Mouse (Mus musculus): ENCODE data around the gene Ptchd4. TPM values are rescaled to one million over a fixed set of nuclear protein-coding genes. Genes with fewer than 3 reads are reported as not detected.
A peak's percentile ranks its signal among the peaks of the same experiment; 100 is the strongest.

Ptchd4 gene
- polyA plus RNA-seq (2015; fragmentation: Nextera tagmentation; extraction: Ambion mirVana) = 0.12 and 0.18 TPM in 2 replicates

- peak; percentile 71 for ATAC-seq
Observed at GRCm38 (mm10) chr17:42315669-42316611, at the start of gene Ptchd4. TSS of gene Ptchd4 (plus strand) at chr17:42315947.

GRCm38 (mm10) chr17:42276861-42277260 is 38.9 kb upstream of the Ptchd4 start:
- H3K27ac ChIP-seq (ENCODE audit: low read length) = no peak overlapping the region
- H3K9me3 ChIP-seq (ENCODE audit: control insufficient read depth, low read length) = no peaks in the 10 kb centered on the region
- WGBS = 87% methylated on average over 2 of the region's 2 CpGs
- H3K36me3 ChIP-seq (ENCODE audit: control insufficient read depth, insufficient read depth, low read length) = no peaks in the 10 kb centered on the region
- no peak for ATAC-seq
- no peak overlapping the region for H3K4me3 ChIP-seq (ENCODE audit: low read length)
- H3K4me2 ChIP-seq (ENCODE audit: low read depth, low read length) = no peak overlapping the region
- no peaks in the 10 kb centered on the region for H3K4me1 ChIP-seq (ENCODE audit: control insufficient read depth, insufficient read depth, low read length)
- H3K9ac ChIP-seq (ENCODE audit: low read depth, low read length) = no peak overlapping the region
- H3K27me3 ChIP-seq (replicated peaks; ENCODE audit: control insufficient read depth, insufficient read depth, low read length) = no peaks in the 10 kb centered on the region

More at GRCm38 (mm10) chr17:42315669-42316611, at the start of gene Ptchd4:
- peak within 1 kb of the TSS; percentile 93 for H3K4me2 ChIP-seq (ENCODE audit: low read depth, low read length)
- peaks cover 13% of the 10 kb centered on the region for H3K27me3 ChIP-seq (replicated peaks; ENCODE audit: control insufficient read depth, insufficient read depth, low read length)
- under 1% methylated on average over 51 of the region's 56 CpGs for WGBS
- H3K27ac ChIP-seq (ENCODE audit: low read length) = no peak within 1 kb of the TSS
- H3K4me1 ChIP-seq (ENCODE audit: control insufficient read depth, insufficient read depth, low read length) = peaks cover 8% of the 10 kb centered on the region; the same call in 1 of the 2 replicates
- peak within 1 kb of the TSS; percentile 55 for H3K4me3 ChIP-seq (ENCODE audit: low read length)
- no peaks in the 10 kb centered on the region for H3K9me3 ChIP-seq (ENCODE audit: control insufficient read depth, low read length)
- no peaks in the 10 kb centered on the region for H3K36me3 ChIP-seq (ENCODE audit: control insufficient read depth, insufficient read depth, low read length)
- H3K9ac ChIP-seq (ENCODE audit: low read depth, low read length) = peak within 1 kb of the TSS; percentile 54; the same call in 1 of the 2 replicates

GRCm38 (mm10) chr17:42284391-42284790 is 31.4 kb upstream of the Ptchd4 start:
- H3K4me2 ChIP-seq (ENCODE audit: low read depth, low read length) = no peak overlapping the region
- WGBS = 66% methylated on average over 1 of the region's 1 CpGs
- no peak overlapping the region for H3K4me3 ChIP-seq (ENCODE audit: low read length)
- no peak for ATAC-seq
- H3K4me1 ChIP-seq (ENCODE audit: control insufficient read depth, insufficient read depth, low read length) = no peaks in the 10 kb centered on the region
- no peaks in the 10 kb centered on the region for H3K9me3 ChIP-seq (ENCODE audit: control insufficient read depth, low read length)
- H3K27ac ChIP-seq (ENCODE audit: low read length) = no peak overlapping the region
- H3K9ac ChIP-seq (ENCODE audit: low read depth, low read length) = no peak overlapping the region
- no peaks in the 10 kb centered on the region for H3K27me3 ChIP-seq (replicated peaks; ENCODE audit: control insufficient read depth, insufficient read depth, low read length)
- H3K36me3 ChIP-seq (ENCODE audit: control insufficient read depth, insufficient read depth, low read length) = no peaks in the 10 kb centered on the region

DNA sequence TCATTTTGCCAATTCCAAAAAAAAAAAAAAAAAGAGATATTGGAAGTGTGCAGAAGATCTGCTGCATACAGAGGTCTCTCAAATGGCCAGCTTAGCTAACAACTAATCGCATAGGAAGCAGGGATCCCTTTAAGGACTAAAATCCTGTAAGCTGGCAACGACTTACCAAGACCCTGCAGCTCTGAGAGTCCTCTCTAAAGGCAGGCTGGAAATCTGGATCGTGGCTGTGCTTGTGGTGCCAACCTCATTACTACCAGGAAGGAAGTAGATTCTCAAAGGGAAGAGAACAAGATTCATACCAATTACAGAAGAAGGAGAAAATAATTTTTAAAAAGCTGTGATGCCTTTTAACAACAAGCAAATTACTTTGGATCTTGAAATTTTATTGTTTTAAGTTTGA is 29.5 kb upstream of the Ptchd4 start:
- Histone ChIP-seq H3K4me2 (ENCODE audit: low read depth, low read length) (no peak overlapping the region), H3K27me3 (replicated peaks; ENCODE audit: control insufficient read depth, insufficient read depth, low read length) (no peaks in the 10 kb centered on the region), H3K9ac (ENCODE audit: low read depth, low read length) (no peak overlapping the region), H3K27ac (ENCODE audit: low read length) (no peak overlapping the region), H3K9me3 (ENCODE audit: control insufficient read depth, low read length) (no peaks in the 10 kb centered on the region), H3K4me3 (ENCODE audit: low read length) (no peak overlapping the region), H3K4me1 (ENCODE audit: control insufficient read depth, insufficient read depth, low read length) (no peaks in the 10 kb centered on the region), H3K36me3 (ENCODE audit: control insufficient read depth, insufficient read depth, low read length) (no peaks in the 10 kb centered on the region)
- ATAC-seq = no peak
- 69% methylated on average over 3 of the region's 3 CpGs for WGBS

- no peak for ATAC-seq
- no peak overlapping the region for H3K4me3 ChIP-seq (ENCODE audit: low read length)
Observed at GRCm38 (mm10) chr17:42290341-42290740, 25.4 kb upstream of the Ptchd4 start.

DNA sequence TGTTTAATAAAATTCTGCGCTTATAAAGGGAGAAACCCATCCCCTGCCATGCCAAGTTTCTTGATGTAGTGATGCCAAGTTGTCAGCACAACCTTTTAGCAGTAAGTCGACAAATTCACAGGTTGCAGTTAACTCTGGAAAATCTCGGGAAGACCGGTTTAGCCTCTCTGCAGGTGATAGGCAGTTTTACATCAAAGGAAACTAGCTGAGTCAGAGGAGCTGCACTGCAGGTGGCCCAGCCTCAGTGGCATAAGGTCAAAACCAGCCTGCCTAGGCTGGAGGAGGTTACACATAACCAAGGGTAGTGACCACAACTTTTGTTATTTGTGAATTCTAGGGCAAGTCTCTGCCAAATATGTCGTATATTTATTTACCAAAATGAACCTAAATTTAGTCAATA is 24.0 kb upstream of the Ptchd4 start:
- no peaks in the 10 kb centered on the region for H3K27me3 ChIP-seq (replicated peaks; ENCODE audit: control insufficient read depth, insufficient read depth, low read length)
- H3K4me1 ChIP-seq (ENCODE audit: control insufficient read depth, insufficient read depth, low read length) = no peaks in the 10 kb centered on the region
- WGBS = 54% methylated on average over 5 of the region's 5 CpGs
- no peak overlapping the region for H3K4me3 ChIP-seq (ENCODE audit: low read length)
- H3K9ac ChIP-seq (ENCODE audit: low read depth, low read length) = no peak overlapping the region
- no peaks in the 10 kb centered on the region for H3K36me3 ChIP-seq (ENCODE audit: control insufficient read depth, insufficient read depth, low read length)
- no peaks in the 10 kb centered on the region for H3K9me3 ChIP-seq (ENCODE audit: control insufficient read depth, low read length)
- H3K27ac ChIP-seq (ENCODE audit: low read length) = no peak overlapping the region
- no peak for ATAC-seq
- no peak overlapping the region for H3K4me2 ChIP-seq (ENCODE audit: low read depth, low read length)

More at GRCm38 (mm10) chr17:42290341-42290740, 25.4 kb upstream of the Ptchd4 start:
- H3K9ac ChIP-seq (ENCODE audit: low read depth, low read length) = no peak overlapping the region
- H3K4me2 ChIP-seq (ENCODE audit: low read depth, low read length) = no peak overlapping the region
- no peak overlapping the region for H3K27ac ChIP-seq (ENCODE audit: low read length)
- H3K27me3 ChIP-seq (replicated peaks; ENCODE audit: control insufficient read depth, insufficient read depth, low read length) = no peaks in the 10 kb centered on the region
- H3K9me3 ChIP-seq (ENCODE audit: control insufficient read depth, low read length) = no peaks in the 10 kb centered on the region
- no peaks in the 10 kb centered on the region for H3K4me1 ChIP-seq (ENCODE audit: control insufficient read depth, insufficient read depth, low read length)
- H3K36me3 ChIP-seq (ENCODE audit: control insufficient read depth, insufficient read depth, low read length) = no peaks in the 10 kb centered on the region

DNA sequence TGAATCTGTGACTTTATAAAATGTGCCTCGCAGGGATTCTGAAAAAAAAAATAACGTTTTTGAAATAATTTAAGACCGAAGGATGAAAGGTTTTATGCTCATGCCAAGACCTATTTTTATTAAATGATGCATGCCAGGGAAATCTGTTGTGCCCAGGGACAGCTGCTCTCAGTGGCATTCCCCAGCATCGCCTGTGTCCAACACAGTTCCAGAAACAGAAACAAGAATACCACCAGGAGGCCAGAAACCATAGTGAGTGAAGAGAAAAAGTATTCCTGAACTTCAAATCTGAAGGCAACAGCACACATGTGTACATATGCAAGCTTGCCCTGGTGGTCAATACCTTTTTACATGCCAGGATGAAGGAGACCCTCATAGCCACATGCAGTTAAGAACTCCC is 17.8 kb upstream of the Ptchd4 start:
- no peak for ATAC-seq
- Histone ChIP-seq H3K9me3 (ENCODE audit: control insufficient read depth, low read length) (no peaks in the 10 kb centered on the region), H3K27me3 (replicated peaks; ENCODE audit: control insufficient read depth, insufficient read depth, low read length) (no peaks in the 10 kb centered on the region), H3K9ac (ENCODE audit: low read depth, low read length) (no peak overlapping the region), H3K4me2 (ENCODE audit: low read depth, low read length) (no peak overlapping the region), H3K36me3 (ENCODE audit: control insufficient read depth, insufficient read depth, low read length) (no peaks in the 10 kb centered on the region), H3K4me1 (ENCODE audit: control insufficient read depth, insufficient read depth, low read length) (no peaks in the 10 kb centered on the region), H3K4me3 (ENCODE audit: low read length) (no peak overlapping the region), H3K27ac (ENCODE audit: low read length) (no peak overlapping the region)
- WGBS = 71% methylated on average over 4 of the region's 4 CpGs

DNA sequence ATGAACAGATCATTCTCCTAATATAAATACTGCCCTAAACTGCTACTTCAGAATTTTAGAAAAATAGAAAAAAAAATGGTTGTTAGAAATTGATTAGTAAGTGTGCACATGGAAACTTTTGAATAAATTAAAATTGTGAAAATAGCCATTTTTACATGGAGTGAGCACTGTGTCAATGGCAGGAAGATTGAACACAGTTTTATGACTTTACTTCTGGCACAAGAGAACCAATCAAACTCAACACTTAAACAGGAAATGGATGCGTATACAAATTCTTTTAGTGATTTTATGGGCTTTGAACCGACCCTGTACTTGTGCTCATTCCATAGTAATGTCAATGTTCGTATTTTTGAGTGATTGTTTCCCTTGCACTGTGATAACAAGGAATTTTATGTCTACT is 16.1 kb upstream of the Ptchd4 start:
- no peaks in the 10 kb centered on the region for H3K9me3 ChIP-seq (ENCODE audit: control insufficient read depth, low read length)
- H3K36me3 ChIP-seq (ENCODE audit: control insufficient read depth, insufficient read depth, low read length) = no peaks in the 10 kb centered on the region
- no peak overlapping the region for H3K9ac ChIP-seq (ENCODE audit: low read depth, low read length)
- no peak overlapping the region for H3K4me3 ChIP-seq (ENCODE audit: low read length)
- 41% methylated on average over 3 of the region's 3 CpGs for WGBS
- H3K4me2 ChIP-seq (ENCODE audit: low read depth, low read length) = no peak overlapping the region
- no peaks in the 10 kb centered on the region for H3K27me3 ChIP-seq (replicated peaks; ENCODE audit: control insufficient read depth, insufficient read depth, low read length)
- no peaks in the 10 kb centered on the region for H3K4me1 ChIP-seq (ENCODE audit: control insufficient read depth, insufficient read depth, low read length)
- H3K27ac ChIP-seq (ENCODE audit: low read length) = no peak overlapping the region
- ATAC-seq = no peak

- no peaks in the 10 kb centered on the region for H3K9me3 ChIP-seq (ENCODE audit: control insufficient read depth, low read length)
- H3K36me3 ChIP-seq (ENCODE audit: control insufficient read depth, insufficient read depth, low read length) = no peaks in the 10 kb centered on the region
- H3K4me2 ChIP-seq (ENCODE audit: low read depth, low read length) = no peak overlapping the region
- H3K9ac ChIP-seq (ENCODE audit: low read depth, low read length) = no peak overlapping the region
- H3K27me3 ChIP-seq (replicated peaks; ENCODE audit: control insufficient read depth, insufficient read depth, low read length) = no peaks in the 10 kb centered on the region
- H3K4me3 ChIP-seq (ENCODE audit: low read length) = no peak overlapping the region
- no peak overlapping the region for H3K27ac ChIP-seq (ENCODE audit: low read length)
- H3K4me1 ChIP-seq (ENCODE audit: control insufficient read depth, insufficient read depth, low read length) = no peaks in the 10 kb centered on the region
- ATAC-seq = no peak
- 67% methylated on average over 4 of the region's 4 CpGs for WGBS
Observed at GRCm38 (mm10) chr17:42303062-42303577, 12.6 kb upstream of the Ptchd4 start.

Measured in intestine, embryonic 16.5 days (tissue).